Mouse (Mus musculus): ENCODE measurements around the gene Rab32. TPM values are rescaled to one million over a fixed set of nuclear protein-coding genes. Genes with fewer than 3 reads are reported as not detected.
"Not testable (repeated sequence)": the region's sequence is repeated elsewhere in the genome, so short reads cannot be mapped to it uniquely, and the experiment has no call there.

Gene Rab32
- 1 to 10 TPM; 2.2 to 3.1 (median 2.8) TPM for total RNA-seq (2022)

DNA sequence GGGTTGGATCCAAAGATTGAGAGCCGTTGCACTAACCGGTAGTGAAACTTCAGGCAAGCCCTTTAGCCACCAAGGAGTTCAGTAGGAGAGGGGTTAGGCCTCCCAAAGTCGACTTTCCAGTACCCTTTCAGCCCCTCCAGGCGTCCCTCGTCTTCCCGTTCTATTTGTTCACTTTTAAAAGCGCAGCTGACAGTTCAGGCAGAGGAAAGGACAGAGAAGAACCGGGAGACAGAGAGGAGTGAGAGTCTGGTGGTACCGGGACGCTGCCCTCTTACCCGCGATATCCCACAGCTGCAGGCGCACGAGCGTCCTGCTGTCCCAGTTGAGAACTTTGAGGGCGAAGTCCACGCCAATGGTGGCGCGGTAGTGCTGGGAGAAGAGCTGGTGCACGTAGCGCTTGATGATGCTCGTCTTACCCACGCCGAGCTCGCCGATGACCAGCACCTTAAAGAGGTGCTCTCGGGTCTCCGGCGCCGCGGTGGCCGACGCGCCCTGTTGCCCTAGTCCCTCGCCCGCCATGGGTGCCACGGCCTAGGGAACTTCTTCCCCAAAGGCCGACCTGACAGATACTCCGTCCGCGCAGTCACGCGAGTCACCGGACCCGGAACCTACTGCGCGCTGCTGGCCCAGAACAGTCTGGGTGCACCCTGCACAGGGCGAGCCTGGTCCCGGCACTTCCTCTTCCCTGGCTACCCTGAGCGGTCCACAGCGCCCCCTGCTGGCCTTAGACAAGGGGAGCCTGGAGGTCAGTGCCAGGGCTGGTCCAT lies at the start of gene Rab32:
TSS of gene Rab32 (minus strand) at position 696 of the 767 bp plus-strand sequence.
- DNase-seq (ENCODE audit: low spot score in 2 of 2) = peak; percentile 56 to 80

DNA sequence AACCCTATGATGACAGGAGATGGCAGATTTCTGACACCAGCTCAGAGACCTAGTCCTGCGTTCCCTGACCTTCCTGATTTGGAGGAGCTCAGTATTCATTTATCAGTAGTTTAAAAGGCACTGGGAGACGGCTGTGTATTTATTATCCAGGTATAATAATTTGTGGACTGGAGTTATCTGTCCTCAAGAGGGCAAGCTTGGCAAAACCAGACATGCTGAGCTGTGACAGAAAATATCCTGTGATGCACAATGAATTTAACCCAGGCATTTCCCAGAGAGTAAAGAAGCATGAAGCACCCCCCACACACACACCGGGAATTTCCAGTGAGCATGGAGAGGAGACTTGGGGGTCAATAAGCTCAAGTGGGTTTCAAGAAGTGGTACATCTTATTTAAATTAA lies 42.7 kb upstream of the Rab32 start:
- DNase-seq (ENCODE audit: low spot score in 2 of 2) = no peak

DNA sequence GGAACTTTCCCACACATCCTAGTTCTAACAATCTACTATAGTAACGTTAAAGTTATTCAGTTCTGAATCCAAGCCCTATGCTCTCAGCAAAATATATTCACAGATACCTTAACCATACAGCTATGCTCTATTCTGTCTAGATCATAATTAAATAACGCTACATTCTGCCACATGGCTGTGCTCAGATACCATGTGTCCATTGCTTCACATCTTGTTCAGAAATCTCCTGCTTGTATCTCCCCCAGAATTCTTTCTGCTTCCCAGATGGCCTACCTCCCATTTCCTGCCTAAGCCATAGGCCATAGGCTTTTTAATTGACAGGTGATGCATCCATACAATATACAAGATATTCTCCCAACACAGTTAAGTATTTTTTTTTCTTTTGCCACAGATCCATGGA lies 39.4 kb upstream of the Rab32 start:
- not testable (repeated sequence) for DNase-seq (ENCODE audit: low spot score in 2 of 2)

DNA sequence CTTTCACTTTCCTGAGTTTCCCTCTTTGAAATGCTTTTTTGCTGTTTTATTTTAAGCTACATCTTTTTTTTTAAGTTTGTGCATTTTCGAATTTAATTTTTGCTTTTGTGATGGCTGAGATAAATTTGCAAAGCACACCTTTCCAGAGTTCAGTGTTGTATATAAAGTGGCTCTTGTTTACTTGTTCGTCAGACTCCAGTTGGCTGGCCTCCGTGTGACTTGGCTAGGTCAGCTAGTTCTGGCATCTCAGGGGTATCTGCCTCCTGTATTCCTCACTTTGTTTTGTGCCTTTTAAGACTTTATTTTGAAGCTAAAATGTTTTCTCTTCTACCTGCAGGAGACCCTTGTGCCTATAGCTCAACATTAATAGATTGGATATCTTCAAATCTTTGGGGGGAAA lies 22.7 kb upstream of the Rab32 start:
- no peak for DNase-seq (ENCODE audit: low spot score in 2 of 2)

DNA sequence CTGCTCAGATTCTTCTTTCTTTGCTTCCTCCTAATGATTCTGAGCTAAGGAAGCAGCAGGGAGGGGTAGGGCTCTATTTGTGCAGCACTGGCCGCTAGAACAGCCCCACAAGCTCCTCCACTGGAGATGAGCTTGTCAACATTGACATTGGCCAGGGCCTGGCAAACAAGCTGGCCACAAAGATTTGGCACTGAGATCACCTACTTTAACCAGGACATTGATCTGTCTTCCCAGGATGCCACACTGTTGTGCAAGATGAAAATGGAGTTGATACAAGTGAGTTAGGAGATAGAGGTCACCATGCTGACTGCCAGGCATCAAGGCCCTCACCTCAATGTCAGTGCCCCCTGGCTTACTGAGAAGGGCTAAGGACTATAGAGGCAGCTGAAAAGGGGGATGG lies 21.8 kb upstream of the Rab32 start:
- DNase-seq (ENCODE audit: low spot score in 2 of 2) = no peak

DNA sequence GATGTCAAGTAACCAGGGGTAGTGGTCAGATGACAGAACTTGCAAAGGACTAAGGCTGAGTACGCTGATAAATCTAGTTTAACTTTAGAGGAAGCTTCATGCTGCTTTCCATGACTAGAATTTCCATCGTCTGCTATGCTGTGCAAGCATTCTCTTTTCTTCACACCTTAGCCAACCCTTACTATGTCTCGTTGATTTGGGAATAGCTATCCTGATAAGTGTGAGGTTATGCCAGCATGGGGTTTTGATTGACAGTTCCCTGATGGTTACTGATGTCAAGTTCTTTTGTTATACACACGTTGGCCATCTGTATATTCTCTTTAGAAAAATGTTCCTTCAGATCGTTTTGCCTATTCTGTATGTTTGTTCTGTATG lies 259 bp upstream of the Rab32 start:
- no peak for DNase-seq (ENCODE audit: low spot score in 2 of 2)

DNA sequence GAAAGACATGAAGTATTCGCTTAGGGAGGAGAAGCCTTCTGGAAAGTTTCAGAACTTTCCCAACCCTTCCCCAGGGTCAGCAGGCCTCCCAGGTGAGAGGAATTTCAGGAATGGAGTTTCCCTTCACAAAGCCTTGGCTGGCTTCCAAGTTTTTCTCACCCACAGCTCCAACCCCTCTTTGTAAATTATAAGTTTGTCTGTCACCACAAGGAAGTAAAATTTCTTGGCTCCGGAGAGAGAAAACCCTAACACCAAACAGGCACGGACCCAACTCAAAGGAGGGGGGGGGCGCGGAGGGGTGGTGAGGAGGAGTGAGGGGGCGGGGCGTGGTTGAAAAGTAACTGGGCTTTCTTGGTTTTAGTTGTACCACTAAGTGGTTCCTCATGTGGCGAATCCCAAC lies 980 bp downstream of the Rab32 start:
- DNase-seq (ENCODE audit: low spot score in 2 of 2) = no peak

DNA sequence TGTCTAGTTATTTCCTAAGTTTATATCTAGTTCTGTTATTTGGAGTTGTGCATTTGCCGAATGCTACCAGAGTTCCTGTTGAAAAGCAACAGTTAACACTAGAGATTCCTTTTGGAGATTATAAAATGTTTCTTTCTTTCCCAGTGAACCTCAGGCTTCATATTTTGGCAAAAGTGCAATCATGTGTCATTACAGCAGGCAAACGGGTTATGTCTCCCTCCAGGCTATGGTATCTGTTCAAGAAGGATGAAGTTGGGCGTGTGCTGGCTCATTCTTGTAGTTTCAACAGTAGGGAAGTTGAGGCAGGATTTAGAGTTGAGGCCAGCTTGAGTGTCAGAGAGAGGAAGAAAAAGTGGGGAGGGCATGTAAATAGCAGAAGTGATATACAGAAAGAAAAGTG lies 2.4 kb downstream of the Rab32 start:
- DNase-seq (ENCODE audit: low spot score in 2 of 2) = no peak

DNA sequence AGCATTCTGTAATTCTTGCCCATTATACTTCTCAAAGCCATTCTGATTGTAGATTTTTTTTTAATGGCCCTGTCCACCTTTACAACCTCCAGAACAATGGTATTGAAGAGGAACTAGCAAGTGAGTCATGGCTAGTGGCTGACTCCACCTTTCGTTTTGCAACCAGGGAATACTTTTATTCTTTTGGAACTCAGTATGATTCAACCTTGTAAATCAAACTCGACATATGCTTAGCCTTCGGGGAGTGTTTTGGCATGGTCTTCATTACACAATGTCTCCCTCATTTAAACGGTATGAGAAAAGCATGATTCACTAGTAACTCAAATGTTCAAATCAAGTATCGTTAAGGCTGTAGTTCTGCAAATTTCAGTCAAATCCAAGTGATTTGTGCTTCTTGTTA lies 2.8 kb downstream of the Rab32 start:
- DNase-seq (ENCODE audit: low spot score in 2 of 2) = no peak

DNA sequence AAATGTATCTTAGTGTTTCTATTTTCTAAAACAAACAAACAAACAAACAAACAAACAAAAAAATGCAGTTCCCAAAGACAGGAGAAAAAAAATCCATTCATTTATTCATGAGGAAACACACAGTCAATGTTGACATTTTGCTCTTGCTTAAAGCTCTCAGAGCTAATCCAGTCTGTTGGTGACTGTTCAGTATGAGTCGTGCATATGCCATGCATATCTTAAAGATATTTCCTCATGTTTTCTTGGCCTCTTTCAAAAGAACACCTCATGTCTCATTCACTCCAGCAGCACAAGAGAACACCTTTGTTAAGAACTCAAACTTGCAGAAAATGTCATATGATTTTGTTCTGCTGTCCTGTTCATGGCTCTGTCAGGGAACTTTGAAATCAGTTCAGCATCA lies 7.9 kb downstream of the Rab32 start:
- no peak for DNase-seq (ENCODE audit: low spot score in 2 of 2)

DNA sequence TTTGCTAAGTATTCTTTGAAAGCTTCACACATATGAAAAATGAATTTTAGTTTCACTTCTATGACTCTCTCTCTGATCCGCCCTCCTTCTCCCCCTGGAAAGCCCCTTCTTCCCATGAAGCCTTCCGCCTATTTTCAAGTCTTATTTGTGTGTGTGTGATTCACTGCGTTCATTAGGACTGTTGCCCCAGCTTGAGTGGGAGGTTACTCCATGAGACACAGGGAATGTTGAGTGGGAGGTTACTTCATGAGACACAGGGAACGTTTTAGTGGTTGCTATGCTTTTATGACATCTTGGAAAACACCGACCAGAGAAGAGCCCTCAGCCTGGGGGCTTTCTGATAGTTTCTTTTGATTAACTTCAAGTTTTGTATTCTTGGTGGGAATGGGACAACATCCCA lies 11.4 kb downstream of the Rab32 start:
- peak in 1 of 2 experiments; percentile 14 for DNase-seq (ENCODE audit: low spot score in 2 of 2)

DNA sequence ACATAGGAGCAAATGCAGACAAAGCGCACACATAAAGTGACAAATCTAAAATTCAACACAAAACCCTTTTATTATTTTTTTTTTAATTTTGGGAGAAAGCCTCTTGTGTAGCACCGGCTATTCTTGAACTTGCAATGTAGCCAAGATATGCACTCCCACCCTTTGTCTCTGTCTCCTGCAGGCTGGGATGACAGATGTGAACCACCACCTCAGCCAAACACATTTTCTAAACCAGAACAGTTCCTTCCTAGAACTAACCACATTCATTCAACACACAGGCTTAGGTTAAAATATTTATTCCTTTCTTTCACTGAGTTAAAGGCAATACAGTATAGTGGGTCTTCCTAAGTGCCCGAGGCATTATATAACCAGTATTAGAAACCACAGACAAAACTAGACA lies 13.1 kb downstream of the Rab32 start:
- DNase-seq (ENCODE audit: low spot score in 2 of 2) = no peak

Other genes starting within 250 kb of the Rab32 start
- under 1 TPM; 0.41 to 0.65 (median 0.56) TPM for gene Adgb, start 85.9 kb downstream of the Rab32 start, total RNA-seq (2022)
- gene Gm10944, start 123.1 kb upstream of the Rab32 start, total RNA-seq (2022) = not detected